Mouse (Mus musculus) kidney, postnatal 14 days (tissue): ENCODE results near the gene Arl4d.
A peak's percentile ranks its signal among the peaks of the same experiment; 100 is the strongest.
"Not testable (repeated sequence)": the region's sequence is repeated elsewhere in the genome, so short reads cannot be mapped to it uniquely, and the experiment has no call there.

Experiments used
- DNase-seq: peaks from one replicate; pipeline ENCODE4 v3.0.0; 2022; ENCODE audit warnings: mixed read lengths

Gene Arl4d

GRCm38 (mm10) chr11:101646283-101646794 lies 19.0 kb upstream of the Arl4d start:
- not testable (repeated sequence) for DNase-seq

GRCm38 (mm10) chr11:101647093-101647492 lies 18.2 kb upstream of the Arl4d start:
- DNase-seq = not testable (repeated sequence)

- no peak for DNase-seq
Measured at GRCm38 (mm10) chr11:101656356-101656755, 9.0 kb upstream of the Arl4d start.

- no peak for DNase-seq
Measured at GRCm38 (mm10) chr11:101657528-101657885, 7.8 kb upstream of the Arl4d start.

- peak; percentile 86 for DNase-seq
Measured at GRCm38 (mm10) chr11:101657886-101658750, 7.2 kb upstream of the Arl4d start.

GRCm38 (mm10) chr11:101658751-101659558 lies 6.4 kb upstream of the Arl4d start:
- peak; percentile 73 for DNase-seq

GRCm38 (mm10) chr11:101661191-101661590 lies 4.2 kb upstream of the Arl4d start:
- DNase-seq = no peak

- DNase-seq = no peak
Measured at GRCm38 (mm10) chr11:101661786-101662185, 3.6 kb upstream of the Arl4d start.

GRCm38 (mm10) chr11:101663229-101664027 lies 1.9 kb upstream of the Arl4d start:
- DNase-seq = no peak

- no peak for DNase-seq
Measured at GRCm38 (mm10) chr11:101665636-101665992, 273 bp downstream of the Arl4d start.

GRCm38 (mm10) chr11:101666626-101667345 lies 1.4 kb downstream of the Arl4d start:
- DNase-seq = peak; percentile 38

GRCm38 (mm10) chr11:101667871-101668532 lies 2.7 kb downstream of the Arl4d start:
- DNase-seq = peak; percentile 75

GRCm38 (mm10) chr11:101668546-101669261 lies 3.4 kb downstream of the Arl4d start:
- peak; percentile 73 for DNase-seq

GRCm38 (mm10) chr11:101670334-101670733 lies 5.0 kb downstream of the Arl4d start:
- DNase-seq = no peak

- no peak for DNase-seq
Measured at GRCm38 (mm10) chr11:101671255-101671654, 5.9 kb downstream of the Arl4d start.

- peak; percentile 51 for DNase-seq
Measured at GRCm38 (mm10) chr11:101673010-101673642, 7.8 kb downstream of the Arl4d start.

GRCm38 (mm10) chr11:101674106-101674505 lies 8.8 kb downstream of the Arl4d start:
- no peak for DNase-seq

- DNase-seq = peak; percentile 71
Measured at GRCm38 (mm10) chr11:101675349-101675748, 10.0 kb downstream of the Arl4d start.

GRCm38 (mm10) chr11:101677655-101678054 lies 12.3 kb downstream of the Arl4d start:
- no peak for DNase-seq

- no peak for DNase-seq
Measured at GRCm38 (mm10) chr11:101678770-101679169, 13.4 kb downstream of the Arl4d start.
